Mouse (Mus musculus): ENCODE results near the gene Egln3.

Egln3 gene

DNA sequence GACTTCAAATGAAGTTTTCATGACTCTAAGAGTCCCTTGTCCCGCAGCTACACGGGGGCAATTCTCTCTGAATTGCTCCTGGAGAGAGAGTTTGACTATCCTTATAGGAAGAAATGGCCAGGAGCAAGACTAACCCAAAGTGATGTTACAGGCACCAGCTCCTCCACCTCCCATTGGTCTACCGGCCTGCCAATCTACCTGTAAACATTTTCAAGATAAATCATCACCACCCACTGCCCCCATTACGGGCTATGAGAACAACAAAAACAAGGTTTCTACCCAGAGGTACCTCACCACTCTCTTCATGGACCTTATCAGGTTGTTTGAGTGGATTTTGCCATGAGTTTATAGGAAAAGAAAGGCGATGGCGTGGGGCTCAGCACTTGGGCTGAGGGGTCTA is 1.4 kb downstream of the Egln3 start:
- peak in 1 of 2 experiments; percentile 14 for DNase-seq

DNA sequence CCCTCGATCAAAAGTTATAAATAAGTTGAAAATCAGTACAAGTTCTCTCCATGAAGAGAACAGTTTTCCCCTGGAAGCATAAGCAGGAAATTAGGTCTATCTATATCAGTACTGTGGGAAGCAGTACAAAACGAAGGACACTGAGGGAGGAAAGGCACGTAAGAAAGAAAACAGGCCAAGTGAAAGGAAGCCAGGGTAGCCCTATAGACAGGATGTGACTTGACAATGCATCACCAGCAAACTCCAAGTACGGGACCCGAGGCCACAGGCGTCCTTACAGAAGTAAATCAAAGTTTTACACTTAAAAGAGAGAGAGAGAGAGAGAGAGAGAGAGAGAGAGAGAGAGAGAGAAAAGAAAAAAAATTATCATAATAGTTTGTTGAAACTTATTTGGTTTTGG is 2.8 kb downstream of the Egln3 start:
- no peak for DNase-seq

DNA sequence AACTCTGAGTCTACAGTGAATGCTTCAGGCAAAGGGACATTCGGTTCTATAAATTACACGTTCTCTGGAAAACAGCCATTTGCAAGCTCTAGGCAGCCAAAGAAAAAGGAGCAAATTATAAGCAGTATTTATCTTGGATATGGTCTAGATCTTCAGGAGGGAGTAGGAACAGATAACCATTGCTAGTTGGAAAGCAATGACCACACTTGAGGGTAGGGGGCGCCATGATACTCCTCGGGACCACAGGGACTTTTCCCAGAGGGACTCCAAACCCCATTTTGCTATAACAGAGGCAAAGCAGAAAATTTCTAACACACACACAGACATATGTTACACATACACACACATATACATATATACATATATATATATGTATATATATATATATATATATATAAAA is 3.5 kb downstream of the Egln3 start:
- peak; percentile 15 to 25 for DNase-seq

DNA sequence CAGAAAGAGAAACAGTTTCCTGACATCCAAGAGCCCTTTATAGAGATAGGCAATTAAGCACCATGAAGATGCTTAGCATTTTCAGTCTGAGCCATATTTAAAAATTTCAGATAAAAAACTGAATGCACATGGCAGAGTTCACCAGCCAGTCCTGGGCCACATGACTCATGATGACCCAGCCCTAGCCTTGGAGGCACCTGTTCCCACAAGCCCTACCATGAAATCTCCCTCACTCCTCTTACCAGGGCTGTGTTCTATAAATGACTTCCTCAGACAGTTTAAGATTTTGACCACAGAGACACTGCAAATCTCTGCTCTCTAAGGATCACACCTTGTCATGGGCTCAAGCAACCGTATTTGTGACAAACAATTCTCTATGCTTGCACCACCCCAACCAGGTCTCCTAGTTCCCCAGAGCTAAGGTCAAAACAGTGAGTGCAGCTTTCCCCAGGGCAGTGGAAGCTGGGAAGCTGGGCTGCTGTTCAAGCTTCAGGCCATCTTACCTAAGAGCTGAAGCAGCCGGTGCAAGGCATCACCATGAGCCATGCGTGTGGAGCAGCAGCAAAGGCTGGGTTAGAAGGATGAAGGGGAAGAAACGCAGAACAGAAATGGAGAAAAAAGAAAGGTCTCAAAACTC is 5.3 kb downstream of the Egln3 start:
- no peak for DNase-seq

DNA sequence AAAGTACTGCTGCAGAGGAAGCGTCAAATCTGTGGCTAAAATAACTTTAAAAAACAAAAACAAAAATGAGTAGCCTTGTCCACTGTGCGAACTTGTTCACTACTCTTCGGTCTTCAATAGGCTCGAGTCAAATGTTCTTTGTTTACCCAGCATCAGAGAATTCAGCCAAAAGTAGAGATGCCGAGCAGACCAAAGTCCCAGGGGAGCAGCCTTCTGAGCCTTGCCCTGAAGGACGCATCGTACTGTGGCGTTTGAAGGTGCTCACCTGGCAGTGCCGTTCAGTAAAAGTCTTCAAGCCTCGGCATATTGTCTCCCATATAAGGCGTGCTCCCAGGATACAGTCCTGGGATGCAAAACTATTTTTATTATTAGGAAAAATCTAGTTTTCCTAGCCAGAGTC is 5.8 kb downstream of the Egln3 start:
- DNase-seq, result no peak

DNA sequence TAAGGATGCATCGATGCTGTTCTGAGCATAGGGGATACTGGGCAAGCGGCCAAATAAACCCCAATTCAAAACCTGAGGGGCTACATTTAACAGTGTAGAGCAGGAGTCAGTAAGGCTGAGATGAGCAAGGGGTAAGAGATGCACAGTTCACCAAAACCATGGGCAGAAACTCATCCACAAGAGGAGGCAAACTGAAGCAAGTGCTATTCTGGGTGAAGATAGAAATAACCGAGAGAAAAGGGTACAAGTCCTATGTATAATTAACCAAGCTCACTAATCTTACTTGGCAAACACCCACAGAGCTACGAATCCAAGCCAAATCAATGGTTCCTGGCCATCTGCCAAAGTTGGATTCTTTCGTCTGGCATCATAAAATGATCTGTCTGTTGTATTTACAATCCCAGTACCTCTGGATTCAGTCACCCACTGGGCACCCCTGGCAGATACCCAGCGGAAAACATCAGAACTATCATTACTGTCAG is 6.3 kb downstream of the Egln3 start:
- no peak for DNase-seq

DNA sequence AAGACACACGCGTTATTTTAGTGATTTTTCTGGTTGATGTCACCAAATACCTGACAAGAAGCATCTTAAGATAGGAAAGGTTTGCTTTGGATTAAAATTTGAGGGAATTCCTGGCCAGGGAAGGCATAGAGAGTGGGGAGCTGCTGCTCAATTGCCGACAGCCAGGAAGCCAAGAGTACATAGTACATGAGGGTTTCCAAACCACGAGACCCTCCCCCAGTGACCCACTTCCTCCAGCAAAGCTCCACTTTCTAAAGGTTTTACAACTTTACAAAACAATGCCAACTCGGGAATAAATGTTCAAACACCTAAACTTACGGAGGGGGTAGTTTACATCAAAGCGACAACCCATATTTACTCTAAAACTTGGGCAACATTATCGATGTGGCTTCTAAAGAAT is 6.8 kb downstream of the Egln3 start:
- DNase-seq, result no peak

DNA sequence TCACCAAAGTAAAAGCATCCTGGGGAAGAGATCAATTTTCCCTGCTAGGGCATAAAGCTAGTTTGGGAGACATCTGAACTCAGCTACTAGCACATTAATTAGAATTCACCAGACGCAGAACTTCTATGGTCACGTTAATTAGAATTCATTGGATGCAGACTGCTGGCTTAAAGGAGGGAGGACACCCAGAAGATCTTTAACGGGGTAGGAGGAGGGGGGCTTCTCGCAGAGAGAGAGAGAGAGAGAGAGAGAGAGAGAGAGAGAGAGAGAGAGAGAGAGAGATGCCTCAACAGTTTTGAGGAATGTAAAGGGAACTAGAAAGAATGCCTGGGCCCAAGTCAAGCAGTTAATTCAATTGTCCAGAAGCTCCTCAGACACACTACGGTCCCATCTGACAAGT is 9.5 kb downstream of the Egln3 start:
- DNase-seq, result no peak

DNA sequence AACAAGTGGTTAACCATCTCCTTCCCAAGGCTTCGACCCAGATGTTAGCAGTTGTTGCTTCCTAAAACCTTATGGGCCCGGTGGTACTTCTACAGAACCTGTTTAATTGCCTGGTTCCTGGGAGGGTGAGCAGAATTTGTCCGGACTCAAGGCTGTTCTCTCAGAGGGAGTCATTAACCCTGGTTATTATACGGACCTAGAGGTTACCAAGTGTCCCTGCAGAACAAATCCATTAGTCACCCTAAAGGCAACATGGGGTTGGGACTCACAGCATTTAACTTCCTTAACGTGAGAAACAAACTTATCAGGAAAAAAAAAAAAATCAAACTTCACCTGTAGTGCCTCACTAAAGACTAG is 11.4 kb downstream of the Egln3 start:
- no peak for DNase-seq

DNA sequence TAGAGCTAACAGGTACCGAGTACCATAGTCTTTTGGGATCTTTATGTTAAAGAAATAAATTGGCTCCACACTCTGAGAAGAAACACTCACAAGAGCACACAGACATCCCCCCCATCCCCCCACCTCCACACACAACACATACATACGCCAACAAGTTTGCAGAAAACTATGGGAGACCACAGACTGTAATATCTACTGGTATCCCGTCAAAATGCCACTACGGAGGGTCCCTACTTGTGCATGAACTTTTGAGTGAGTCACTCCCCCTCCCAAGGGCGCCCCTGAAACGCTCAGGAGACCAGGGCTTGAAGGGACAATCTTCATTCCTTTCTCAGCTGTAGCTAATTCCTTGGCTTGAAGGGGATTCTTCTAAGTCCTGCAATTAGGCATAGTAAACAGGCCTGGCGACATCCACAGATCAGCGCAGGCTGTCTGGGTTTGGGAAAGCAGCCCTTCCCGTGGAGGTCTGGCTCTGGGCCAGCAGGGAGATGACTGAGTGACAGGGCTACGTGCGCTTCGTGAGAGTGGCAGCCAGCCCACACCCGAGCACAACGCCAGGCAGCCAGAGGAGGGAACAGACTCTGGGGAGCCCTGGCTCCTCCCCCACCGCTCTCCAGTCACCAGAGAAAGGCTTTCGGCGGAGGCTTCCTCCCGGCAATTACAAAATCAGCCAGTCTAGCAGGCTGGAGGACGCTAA is 11.9 kb downstream of the Egln3 start:
- DNase-seq, result no peak

DNA sequence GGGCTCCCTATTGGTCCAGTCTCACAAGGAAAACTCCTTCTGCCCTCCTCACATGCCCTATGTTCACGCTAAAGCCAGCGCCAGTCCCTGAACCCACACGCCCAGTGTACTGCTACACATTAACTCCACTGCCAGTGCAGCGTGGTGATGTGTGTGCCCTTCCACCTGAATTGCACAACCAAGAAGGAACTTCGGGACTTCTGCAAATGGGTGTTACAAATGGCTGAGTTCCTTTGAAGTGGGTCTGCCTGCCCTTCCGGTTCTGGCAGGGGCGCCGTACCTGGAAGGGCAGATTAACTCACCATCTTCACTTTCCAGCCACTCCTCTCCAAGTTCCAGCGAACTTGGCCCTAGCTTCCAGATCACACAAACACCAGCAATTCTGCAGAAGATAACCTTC is 12.5 kb downstream of the Egln3 start:
- no peak for DNase-seq

DNA sequence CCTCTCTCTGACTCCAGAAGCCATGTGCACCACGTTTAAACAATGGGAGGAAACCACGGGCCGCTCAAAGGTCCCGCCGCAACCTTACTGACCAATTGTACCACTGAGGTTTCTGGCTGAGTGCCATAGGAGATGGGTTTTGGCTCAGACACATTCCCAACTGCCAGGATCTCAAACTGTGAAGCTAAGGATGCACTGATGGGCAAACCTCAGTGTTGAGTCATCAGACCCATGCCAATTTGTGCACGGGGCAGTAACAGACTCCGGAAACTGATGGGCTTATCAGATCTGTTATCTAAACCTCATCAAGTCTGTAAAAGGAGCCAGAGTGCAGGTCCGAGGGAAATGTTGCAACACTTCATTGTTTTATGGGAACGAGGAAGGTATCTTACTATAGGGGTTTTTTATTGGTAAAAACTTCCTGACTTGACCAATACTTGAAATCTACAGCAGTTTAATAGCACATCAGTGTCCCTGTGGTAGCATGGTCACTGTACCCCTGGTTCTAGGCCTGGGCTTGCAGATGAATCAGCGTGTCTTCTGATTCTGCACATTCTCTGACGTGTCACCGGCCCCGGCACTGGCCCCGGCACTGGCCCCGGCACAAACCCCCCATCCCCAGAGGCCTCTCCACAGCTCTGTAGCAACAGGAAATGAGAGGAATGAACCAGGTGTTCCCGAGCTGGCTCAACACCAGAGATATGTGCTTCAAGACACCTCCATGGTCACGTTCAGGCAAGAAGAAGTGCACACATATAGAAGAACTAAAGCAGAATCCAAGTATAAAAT is 15.7 kb downstream of the Egln3 start:
- DNase-seq, result no peak

DNA sequence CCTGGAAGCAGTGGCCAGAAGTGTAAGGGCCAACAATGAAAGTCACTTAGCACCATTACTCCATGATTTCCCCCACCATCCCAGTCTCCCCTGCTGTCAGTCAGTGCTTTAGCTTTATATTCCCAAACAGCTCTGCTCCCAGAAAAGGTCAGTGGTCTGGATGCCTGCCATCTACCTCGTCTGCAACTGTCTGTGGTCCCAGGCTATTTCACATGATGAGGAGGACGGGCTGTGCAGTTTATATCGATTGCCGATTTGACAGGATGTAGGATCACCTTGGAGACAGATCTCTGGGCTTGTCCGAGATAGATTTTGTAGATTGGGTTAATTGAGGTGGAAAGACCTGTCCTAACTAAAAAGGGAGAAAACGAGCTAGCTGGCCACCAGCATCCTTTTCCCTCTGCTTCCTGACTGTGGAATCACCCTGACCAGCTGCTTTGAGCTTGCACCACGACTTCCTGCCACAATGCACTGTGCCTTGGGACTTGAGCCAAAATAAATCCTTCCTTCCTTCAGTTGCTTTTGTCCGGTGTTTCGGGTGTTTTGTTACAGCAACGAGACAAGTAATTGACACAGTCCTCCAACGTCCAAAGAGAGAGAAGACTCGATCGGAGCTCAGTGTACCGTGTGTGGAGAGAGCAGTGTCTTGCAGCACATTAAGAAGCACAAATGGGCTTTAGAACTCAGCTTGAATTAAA is 16.6 kb downstream of the Egln3 start:
- no peak for DNase-seq

DNA sequence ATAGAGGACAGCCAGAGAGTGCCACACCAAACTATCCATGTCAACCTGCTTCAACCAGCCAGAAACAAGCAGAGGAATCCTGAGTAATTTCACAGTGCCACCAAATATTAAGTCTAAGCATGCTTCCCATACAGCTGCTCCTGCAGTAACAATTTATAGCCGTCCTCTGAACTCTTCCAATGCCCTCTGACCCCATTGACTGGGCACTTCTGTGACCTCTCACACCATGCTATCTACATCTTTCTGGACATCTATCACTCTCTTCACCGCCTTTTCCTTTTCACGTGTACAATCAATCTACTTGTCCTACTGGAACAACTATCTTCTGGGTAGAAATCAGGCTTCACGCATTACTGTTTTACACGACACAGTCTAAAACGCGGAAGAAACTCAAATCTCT is 19.4 kb downstream of the Egln3 start:
- no peak for DNase-seq

DNA sequence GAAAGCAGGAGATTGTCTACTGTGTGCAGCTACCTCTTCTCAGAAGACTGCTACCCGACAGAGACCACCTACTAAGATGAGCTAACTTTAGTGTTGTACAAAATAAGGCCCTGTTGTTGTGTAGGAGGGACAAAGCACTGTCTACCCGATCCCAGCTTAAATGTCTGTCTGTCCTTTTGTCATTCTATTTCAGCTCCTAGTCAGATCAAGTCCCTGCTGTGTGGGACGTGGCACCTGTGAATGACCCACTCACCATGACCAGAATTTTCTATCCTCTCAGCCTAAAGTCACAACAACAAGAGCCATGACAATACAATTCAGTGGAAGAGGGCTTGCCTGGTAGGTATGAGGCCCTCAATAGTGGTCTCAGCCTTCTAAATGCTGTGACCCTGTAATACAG is 25.3 kb downstream of the Egln3 start:
- no peak for DNase-seq

DNA sequence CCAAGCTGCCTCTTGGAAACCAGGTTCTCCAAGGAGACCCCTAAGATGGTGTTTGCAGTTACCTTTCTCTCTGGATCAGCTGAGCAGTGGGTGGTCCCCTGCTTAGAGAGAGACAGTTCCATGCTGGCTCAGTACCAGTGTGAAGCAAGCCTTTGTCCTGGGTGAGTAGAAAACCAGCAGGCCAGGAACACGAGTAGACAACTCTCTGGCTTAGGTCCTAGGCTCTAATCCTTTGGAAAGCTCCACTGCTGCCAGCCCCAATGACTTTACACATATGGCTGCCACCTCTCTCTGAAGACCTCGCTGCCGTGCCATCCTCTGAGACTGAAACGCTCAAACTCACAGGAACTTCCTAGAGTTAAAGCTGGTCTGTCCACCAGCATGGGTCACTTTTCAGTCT is 34.9 kb downstream of the Egln3 start:
- DNase-seq, result no peak

DNA sequence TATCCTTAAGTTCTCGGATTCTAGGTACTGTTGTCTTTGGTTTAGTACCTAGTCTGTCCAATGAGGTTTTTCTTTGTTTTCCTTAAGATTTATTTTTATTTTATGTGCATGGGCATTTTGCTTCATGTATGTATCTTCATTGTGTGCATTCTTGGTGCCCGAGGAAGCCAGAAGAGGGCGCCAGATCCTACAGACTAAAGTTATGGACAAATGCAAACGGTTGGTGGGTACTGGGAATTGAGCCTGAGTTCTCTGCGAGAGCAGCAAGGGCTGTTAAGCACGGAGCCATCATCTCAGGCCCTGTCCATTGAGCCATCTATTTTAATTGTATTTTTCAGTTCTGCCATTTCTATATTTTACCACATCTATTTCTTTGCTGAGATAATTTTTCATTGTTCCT is 35.9 kb downstream of the Egln3 start:
- DNase-seq, result peak; percentile 12 to 15

DNA sequence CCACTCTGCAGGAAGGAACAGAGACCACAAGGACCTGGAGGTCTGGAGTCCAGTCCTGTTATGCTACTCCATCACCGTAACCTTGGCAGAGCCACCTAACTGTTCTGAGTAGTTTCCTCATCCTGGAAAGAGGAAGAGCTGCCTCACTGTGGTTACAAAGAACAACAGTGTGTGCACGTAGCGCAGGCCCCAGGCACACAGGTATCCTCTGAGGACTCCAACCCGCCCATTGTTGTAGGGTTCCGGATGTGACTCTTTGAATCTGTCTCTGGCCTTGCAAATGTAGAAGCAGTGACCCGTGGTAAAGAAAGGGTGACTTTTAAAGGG is 39.0 kb downstream of the Egln3 start:
- peak; percentile 3 to 5 for DNase-seq

DNA sequence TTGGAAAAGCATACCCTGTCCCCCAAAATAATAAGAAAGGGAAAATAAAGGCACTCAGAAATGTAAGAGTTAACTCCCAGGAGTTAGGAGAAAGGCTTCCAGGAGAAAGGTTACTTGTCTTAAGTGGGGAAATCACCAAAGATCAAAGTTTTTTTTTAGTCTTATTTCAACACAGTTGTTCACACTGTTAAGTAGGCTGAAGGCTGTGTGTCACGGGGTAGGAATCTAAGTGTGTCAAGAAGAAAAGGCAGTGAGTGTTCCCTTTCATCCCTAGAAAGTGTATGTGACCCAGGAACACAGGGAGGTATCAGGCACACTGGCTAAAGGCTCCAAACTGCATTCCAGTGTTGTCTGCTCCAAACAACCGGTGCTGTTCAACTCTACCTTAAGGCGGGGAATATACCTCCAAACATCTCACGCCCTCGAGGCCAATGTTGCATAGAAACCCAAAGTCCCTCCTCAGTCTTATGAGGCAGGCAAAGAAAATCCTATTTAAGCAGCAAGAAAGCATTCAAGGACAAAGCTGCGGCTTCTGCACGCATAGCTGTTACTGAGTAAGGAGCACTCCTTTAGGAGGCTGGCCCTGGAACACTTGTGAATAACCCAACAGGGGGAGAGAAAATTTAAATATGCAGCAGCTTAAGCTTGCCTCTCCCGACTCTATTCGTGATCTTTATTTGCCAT is 39.5 kb downstream of the Egln3 start:
- DNase-seq, result no peak

DNA sequence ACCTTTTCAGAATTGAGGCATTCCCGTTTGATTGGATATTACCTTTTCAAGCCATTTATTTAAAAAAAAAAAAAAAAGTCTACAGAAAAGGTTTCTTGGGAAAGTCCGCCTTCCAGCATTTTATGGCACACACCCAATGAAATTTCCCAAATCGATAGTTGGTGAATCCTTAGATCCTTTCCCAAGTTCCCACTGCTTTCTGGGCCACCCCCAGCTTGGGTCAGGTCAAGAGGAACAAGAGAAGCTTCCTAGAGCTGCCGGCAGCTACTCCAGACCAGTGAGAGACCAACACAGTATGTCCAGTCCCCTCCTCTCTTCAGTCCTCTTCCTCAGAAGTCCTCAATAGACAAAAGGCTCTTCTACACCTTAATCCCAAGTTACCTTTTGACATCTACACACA is 40.5 kb downstream of the Egln3 start:
- DNase-seq, result no peak

DNA sequence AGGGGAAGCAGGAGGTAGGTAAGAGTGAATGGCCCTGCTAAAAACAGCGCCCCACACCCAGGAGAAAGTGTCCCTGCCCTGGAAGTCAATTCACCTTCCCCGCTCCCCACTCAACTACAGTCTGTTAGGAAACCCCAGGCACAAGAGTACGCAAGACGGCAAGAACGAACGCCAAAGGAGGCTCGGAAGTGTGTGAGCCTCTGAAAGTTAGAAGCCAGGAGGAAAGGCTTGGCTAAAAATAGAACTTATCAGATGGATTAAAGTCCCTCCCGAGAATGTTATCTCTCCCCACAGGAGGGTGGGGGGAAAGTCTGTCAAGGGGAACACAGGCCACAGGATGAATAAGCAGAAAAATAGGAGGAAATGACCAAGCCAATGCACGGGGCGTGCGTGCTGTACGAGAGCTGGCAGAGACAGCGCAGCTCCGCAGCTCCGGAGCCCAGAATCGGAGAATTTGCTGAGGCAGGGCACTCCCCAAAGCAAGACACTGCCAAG is 41.0 kb downstream of the Egln3 start:
- no peak for DNase-seq

DNA sequence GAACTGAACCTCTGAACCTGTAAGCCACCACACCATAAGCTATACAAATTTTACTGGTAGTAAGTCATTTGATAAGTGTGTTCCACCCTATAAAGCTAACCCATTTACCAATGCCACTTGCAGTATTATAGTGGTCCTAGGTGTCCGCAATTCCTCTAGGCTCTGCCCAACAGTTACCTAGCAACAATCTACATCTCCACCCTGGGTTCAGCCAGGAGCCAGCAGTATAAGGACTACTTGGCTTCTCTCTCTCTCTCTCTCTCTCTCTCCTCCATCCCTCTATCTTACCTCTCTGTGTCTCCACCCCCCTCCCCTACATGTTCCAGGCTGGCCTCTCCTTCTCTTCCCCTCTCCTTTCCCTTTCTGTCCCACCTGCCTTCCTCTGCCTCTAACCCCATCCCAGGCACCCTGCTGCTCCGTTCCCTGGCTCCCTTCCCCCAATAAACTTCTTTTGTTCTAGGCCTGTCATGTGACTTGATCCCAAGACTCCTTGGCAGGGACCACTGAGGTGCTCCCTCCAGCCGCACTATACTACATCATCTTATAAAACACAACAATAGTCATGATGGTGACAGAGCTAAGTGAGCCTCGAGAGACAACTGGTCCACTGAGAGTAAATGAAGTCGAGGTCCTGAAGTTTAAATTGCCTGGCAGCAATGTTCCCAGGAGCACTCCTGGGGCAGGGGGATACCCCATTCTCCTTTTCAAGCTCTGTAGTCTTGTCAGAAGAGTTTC is 42.0 kb downstream of the Egln3 start:
- no peak for DNase-seq
